9 mouse cellular contexts compared by ENCODE assay signal in genomic region chr7:80193941-80194739, GRCm38 (mm10). TPM values are rescaled to one million over a fixed set of nuclear protein-coding genes. Genes with fewer than 3 reads are reported as not detected.
DNase-seq lines count a peak whose midpoint lies in the region; ATAC-seq and TF ChIP-seq lines count a peak whose summit lies in the region.
"Had no signal": no experiment of that assay in that cellular context is flagged by ENCODE, and none has a peak within 500 bp of the region (broad histone marks: within the 10 kb centered on the region; RNA-seq: fewer than 3 reads in every experiment).

No protein-coding gene starts in this region.

- no peak for ATAC-seq in lung, postnatal 0 days
- no peak for ATAC-seq in embryonic facial prominence, embryonic 14.5 days (ENCODE audit: low read depth)
- no peak for ATAC-seq in hindbrain, embryonic 15.5 days (ENCODE audit: low FRiP score, low read depth)
- no peak for ATAC-seq in neural tube, embryonic 13.5 days (ENCODE audit: low read depth)

- H3K4me1 ChIP-seq in lung, postnatal 0 days (ENCODE audit: insufficient read depth, low read depth, low read length), result peaks cover 19% of the 10 kb centered on the region; the same call in 1 of the 2 replicates
- H3K4me1 ChIP-seq in embryonic facial prominence, embryonic 14.5 days (ENCODE audit: control insufficient read depth, insufficient read depth, low read length), result peaks cover 42% of the 10 kb centered on the region
- H3K4me1 ChIP-seq in hindbrain, embryonic 15.5 days (replicated peaks), result peaks cover 53% of the 10 kb centered on the region
- H3K4me1 ChIP-seq in neural tube, embryonic 13.5 days (replicated peaks), result peaks cover 70% of the 10 kb centered on the region

- no peaks in the 10 kb centered on the region for H3K27me3 ChIP-seq in lung, postnatal 0 days (replicated peaks; ENCODE audit: insufficient read depth, low read length)
- no peaks in the 10 kb centered on the region for H3K27me3 ChIP-seq in embryonic facial prominence, embryonic 14.5 days (replicated peaks; ENCODE audit: control insufficient read depth, insufficient read depth, low read length)
- no peaks in the 10 kb centered on the region for H3K27me3 ChIP-seq in hindbrain, embryonic 15.5 days
- no peaks in the 10 kb centered on the region for H3K27me3 ChIP-seq in neural tube, embryonic 13.5 days

- no peaks in the 10 kb centered on the region for H3K9me3 ChIP-seq in lung, postnatal 0 days (ENCODE audit: low read length)
- no peaks in the 10 kb centered on the region for H3K9me3 ChIP-seq in embryonic facial prominence, embryonic 14.5 days (ENCODE audit: control insufficient read depth, low read length)
- no peaks in the 10 kb centered on the region for H3K9me3 ChIP-seq in hindbrain, embryonic 15.5 days
- H3K9me3 ChIP-seq in neural tube, embryonic 13.5 days, result no peaks in the 10 kb centered on the region

- no peak for TF ChIP-seq CTCF in lung, postnatal 0 days (IDR thresholded peaks at IDR 0.05)

- H3K27ac ChIP-seq in lung, postnatal 0 days (ENCODE audit: low read length), result no peak overlapping the region
- H3K27ac ChIP-seq in embryonic facial prominence, embryonic 14.5 days (replicated peaks; ENCODE audit: low read depth, low read length), result peak overlapping the region; percentile 57; the same call in 1 of the 2 replicates
- peak overlapping the region; percentile 60 for H3K27ac ChIP-seq in hindbrain, embryonic 15.5 days (replicated peaks)
- H3K27ac ChIP-seq in neural tube, embryonic 13.5 days (replicated peaks), result peak overlapping the region; percentile 85
- H3K27ac ChIP-seq: gastrocnemius, adult 2 months had no signal

- H3K4me3 ChIP-seq in lung, postnatal 0 days (ENCODE audit: low read depth, low read length), result no peak overlapping the region
- H3K4me3 ChIP-seq in embryonic facial prominence, embryonic 14.5 days (ENCODE audit: low read depth, low read length), result no peak overlapping the region
- H3K4me3 ChIP-seq in hindbrain, embryonic 15.5 days, result no peak overlapping the region
- no peak overlapping the region for H3K4me3 ChIP-seq in neural tube, embryonic 13.5 days
- H3K4me3 ChIP-seq: gastrocnemius, adult 2 months had no signal

- H3K9ac ChIP-seq in lung, postnatal 0 days (replicated peaks; ENCODE audit: low read depth), result no peak overlapping the region
- H3K9ac ChIP-seq in embryonic facial prominence, embryonic 14.5 days (ENCODE audit: low read depth, low read length), result no peak overlapping the region
- H3K9ac ChIP-seq in hindbrain, embryonic 15.5 days, result no peak overlapping the region
- peak overlapping the region; percentile 54 for H3K9ac ChIP-seq in neural tube, embryonic 13.5 days

- no peak for TF ChIP-seq EP300 in lung, postnatal 0 days (IDR thresholded peaks at IDR 0.05)

- no peak overlapping the region for H3K4me2 ChIP-seq in lung, postnatal 0 days (replicated peaks; ENCODE audit: low read depth, low read length)
- H3K4me2 ChIP-seq in embryonic facial prominence, embryonic 14.5 days (ENCODE audit: low read depth, low read length), result no peak overlapping the region
- H3K4me2 ChIP-seq in hindbrain, embryonic 15.5 days, result peak overlapping the region; percentile 6; the same call in 1 of the 2 replicates
- H3K4me2 ChIP-seq in neural tube, embryonic 13.5 days, result peak overlapping the region; percentile 18

- peak; percentile 35 for DNase-seq in lung, postnatal 0 days (ENCODE audit: low spot score)
- DNase-seq in lung, postnatal 36 days, result no peak
- DNase-seq in embryonic facial prominence, embryonic 14.5 days (ENCODE audit: low spot score), result no peak
- DNase-seq in layer of hippocampus, adult 9-10 months (ENCODE audit: low spot score), result no peak
- DNase-seq in adrenal gland, adult 8-10 months, result no peak
- DNase-seq in left cerebral cortex, adult 18-20 months (ENCODE audit: low spot score in 2 of 2), result no peak
- DNase-seq: gastrocnemius, adult 2 months had no signal

- 66% methylated on average over 13 of the region's 13 CpGs for WGBS in lung, postnatal 0 days
- WGBS in embryonic facial prominence, embryonic 14.5 days, result 49% methylated on average over 13 of the region's 13 CpGs
- WGBS in hindbrain, embryonic 15.5 days, result 39% methylated on average over 13 of the region's 13 CpGs
- 38% methylated on average over 13 of the region's 13 CpGs for WGBS in neural tube, embryonic 13.5 days

- no peaks in the 10 kb centered on the region for H3K36me3 ChIP-seq in lung, postnatal 0 days (ENCODE audit: insufficient read depth, low read length)
- no peaks in the 10 kb centered on the region for H3K36me3 ChIP-seq in embryonic facial prominence, embryonic 14.5 days (ENCODE audit: control insufficient read depth, insufficient read depth, low read length)
- H3K36me3 ChIP-seq in hindbrain, embryonic 15.5 days, result no peaks in the 10 kb centered on the region
- no peaks in the 10 kb centered on the region for H3K36me3 ChIP-seq in neural tube, embryonic 13.5 days

RNA-seq across cellular contexts. Expression of gene Sema4b, which starts 7.5 kb away (rescaled TPM):
- 11.6 and 11.8 TPM in 2 replicates for polyA plus RNA-seq in lung, postnatal 0 days (2015; fragmentation: Nextera tagmentation; extraction: Ambion mirVana)
- polyA plus RNA-seq in embryonic facial prominence, embryonic 14.5 days (2014; fragmentation: Nextera tagmentation; extraction: Ambion mirVana), result 10.5 and 11.9 TPM in 2 replicates
- 22.7 and 25.7 TPM in 2 replicates for polyA plus RNA-seq in hindbrain, embryonic 15.5 days (2015; fragmentation: Nextera tagmentation; extraction: Ambion mirVana)
- polyA plus RNA-seq in neural tube, embryonic 13.5 days (2015; fragmentation: Nextera tagmentation; extraction: Ambion mirVana), result 22.1 and 23.2 TPM in 2 replicates
- 10 to 100 TPM; 58.6 to 86.9 (median 67.8) TPM for total RNA-seq in adrenal gland, adult 8-10 months (2022)
- 10 to 100 TPM; 17.7 to 18.0 TPM for total RNA-seq in left cerebral cortex, adult 18-20 months (2021)

RNA-seq across cellular contexts. Expression of gene Cib1, which starts 38.5 kb away (rescaled TPM):
- 108 and 123 TPM in 2 replicates for polyA plus RNA-seq in lung, postnatal 0 days (2015; fragmentation: Nextera tagmentation; extraction: Ambion mirVana)
- 73.7 and 89.1 TPM in 2 replicates for polyA plus RNA-seq in embryonic facial prominence, embryonic 14.5 days (2014; fragmentation: Nextera tagmentation; extraction: Ambion mirVana)
- polyA plus RNA-seq in hindbrain, embryonic 15.5 days (2015; fragmentation: Nextera tagmentation; extraction: Ambion mirVana), result 36.4 and 38.3 TPM in 2 replicates
- 31.0 and 34.6 TPM in 2 replicates for polyA plus RNA-seq in neural tube, embryonic 13.5 days (2015; fragmentation: Nextera tagmentation; extraction: Ambion mirVana)
- total RNA-seq in adrenal gland, adult 8-10 months (2022), result 100 to 1,000 TPM in 1 of 4 experiments, 10 to 100 TPM in 3; 64.7 to 105 (median 85.9) TPM
- 10 to 100 TPM; 20.4 to 24.3 TPM for total RNA-seq in left cerebral cortex, adult 18-20 months (2021)

RNA-seq across cellular contexts. Expression of gene Gdpgp1, which starts 38.5 kb away (rescaled TPM):
- polyA plus RNA-seq in lung, postnatal 0 days (2015; fragmentation: Nextera tagmentation; extraction: Ambion mirVana), result 2.6 and 2.8 TPM in 2 replicates
- polyA plus RNA-seq in embryonic facial prominence, embryonic 14.5 days (2014; fragmentation: Nextera tagmentation; extraction: Ambion mirVana), result 2.0 and 2.6 TPM in 2 replicates
- polyA plus RNA-seq in hindbrain, embryonic 15.5 days (2015; fragmentation: Nextera tagmentation; extraction: Ambion mirVana), result 4.5 and 4.6 TPM in 2 replicates
- polyA plus RNA-seq in neural tube, embryonic 13.5 days (2015; fragmentation: Nextera tagmentation; extraction: Ambion mirVana), result 4.5 TPM in 2 replicates
- total RNA-seq in adrenal gland, adult 8-10 months (2022), result 1 to 10 TPM; 4.2 to 6.1 (median 5.3) TPM
- 1 to 10 TPM; 5.3 to 6.4 TPM for total RNA-seq in left cerebral cortex, adult 18-20 months (2021)

RNA-seq across cellular contexts. Expression of gene Ttll13, which starts 52.0 kb away (rescaled TPM):
- polyA plus RNA-seq in lung, postnatal 0 days (2015; fragmentation: Nextera tagmentation; extraction: Ambion mirVana), result 1.9 and 2.1 TPM in 2 replicates
- 0.35 and 0.79 TPM in 2 replicates for polyA plus RNA-seq in embryonic facial prominence, embryonic 14.5 days (2014; fragmentation: Nextera tagmentation; extraction: Ambion mirVana)
- 1.9 and 2.5 TPM in 2 replicates for polyA plus RNA-seq in hindbrain, embryonic 15.5 days (2015; fragmentation: Nextera tagmentation; extraction: Ambion mirVana)
- 1.6 and 2.8 TPM in 2 replicates for polyA plus RNA-seq in neural tube, embryonic 13.5 days (2015; fragmentation: Nextera tagmentation; extraction: Ambion mirVana)
- 1 to 10 TPM; 1.7 to 2.2 (median 1.9) TPM for total RNA-seq in adrenal gland, adult 8-10 months (2022)
- 1 to 10 TPM; 1.9 to 3.0 TPM for total RNA-seq in left cerebral cortex, adult 18-20 months (2021)

Comparison
In these comparisons a context has a peak if more than half of its experiments do, and no peak if none do; other contexts are left out.
1. H3K4me2 ChIP-seq: peak in hindbrain, embryonic 15.5 days (single experiment) and neural tube, embryonic 13.5 days (single experiment); none in lung, postnatal 0 days (single experiment) and embryonic facial prominence, embryonic 14.5 days (single experiment).